Mouse (Mus musculus): ENCODE measurements around the gene Mtmr3. TPM values are rescaled to one million over a fixed set of nuclear protein-coding genes. Genes with fewer than 3 reads are reported as not detected.

The Mtmr3 gene
- total and polyA plus RNA-seq, 2 experiments from 2014 or later = 25.8 to 82.6 TPM

GRCm38 (mm10) chr11:4634395-4634794, 39.7 kb upstream of the Mtmr3 start:
- Histone ChIP-seq H3K9me3 (ENCODE audit: low read length) (no peaks in the 10 kb centered on the region), H3K9ac (replicated peaks; ENCODE audit: low read length) (no peak overlapping the region), H3K27me3 (ENCODE audit: insufficient read depth, low read length) (no peaks in the 10 kb centered on the region), H3K4me2 (ENCODE audit: low read depth, low read length) (no peak overlapping the region), H3K36me3 (ENCODE audit: insufficient read depth, low read length) (no peaks in the 10 kb centered on the region), H3K4me3 (ENCODE audit: low read length) (no peak overlapping the region), H3K4me1 (ENCODE audit: insufficient read depth, low read length) (no peaks in the 10 kb centered on the region), H3K27ac (no peak overlapping the region)
- no peak for DNase-seq (ENCODE audit: low spot score)
- TF ChIP-seq CTCF (IDR thresholded peaks at IDR 0.05; ENCODE audit: low read depth) = no peak
- ATAC-seq = no peak
- WGBS = 74% methylated on average over 5 of the region's 5 CpGs

- no peak for ATAC-seq
Observed at GRCm38 (mm10) chr11:4633420-4633819, 38.8 kb upstream of the Mtmr3 start.

GRCm38 (mm10) chr11:4629861-4630280, 35.2 kb upstream of the Mtmr3 start:
- TF ChIP-seq CTCF (IDR thresholded peaks at IDR 0.05; ENCODE audit: low read depth) = no peak
- Histone ChIP-seq H3K36me3 (ENCODE audit: insufficient read depth, low read length) (no peaks in the 10 kb centered on the region), H3K9ac (replicated peaks; ENCODE audit: low read length) (no peak overlapping the region), H3K27ac (no peak overlapping the region; the same call in 1 of the 2 replicates), H3K4me3 (ENCODE audit: low read length) (no peak overlapping the region), H3K27me3 (ENCODE audit: insufficient read depth, low read length) (no peaks in the 10 kb centered on the region), H3K9me3 (ENCODE audit: low read length) (no peaks in the 10 kb centered on the region), H3K4me2 (ENCODE audit: low read depth, low read length) (no peak overlapping the region), H3K4me1 (ENCODE audit: insufficient read depth, low read length) (no peaks in the 10 kb centered on the region)
- WGBS = 35% methylated on average over 8 of the region's 8 CpGs
- no peak for ATAC-seq
- DNase-seq (ENCODE audit: low spot score) = no peak

More at GRCm38 (mm10) chr11:4633420-4633819, 38.8 kb upstream of the Mtmr3 start:
- H3K36me3 ChIP-seq (ENCODE audit: insufficient read depth, low read length) = no peaks in the 10 kb centered on the region
- WGBS = 36% methylated on average over 2 of the region's 2 CpGs
- no peaks in the 10 kb centered on the region for H3K4me1 ChIP-seq (ENCODE audit: insufficient read depth, low read length)
- no peak overlapping the region for H3K27ac ChIP-seq
- H3K4me2 ChIP-seq (ENCODE audit: low read depth, low read length) = no peak overlapping the region
- DNase-seq (ENCODE audit: low spot score) = no peak
- H3K9ac ChIP-seq (replicated peaks; ENCODE audit: low read length) = no peak overlapping the region
- TF ChIP-seq CTCF (IDR thresholded peaks at IDR 0.05; ENCODE audit: low read depth) = no peak
- H3K9me3 ChIP-seq (ENCODE audit: low read length) = no peaks in the 10 kb centered on the region
- no peaks in the 10 kb centered on the region for H3K27me3 ChIP-seq (ENCODE audit: insufficient read depth, low read length)
- H3K4me3 ChIP-seq (ENCODE audit: low read length) = no peak overlapping the region

- no peak for TF ChIP-seq CTCF (IDR thresholded peaks at IDR 0.05; ENCODE audit: low read depth)
- Histone ChIP-seq H3K4me2 (ENCODE audit: low read depth, low read length) (no peak overlapping the region), H3K9me3 (ENCODE audit: low read length) (no peaks in the 10 kb centered on the region), H3K4me3 (ENCODE audit: low read length) (no peak overlapping the region), H3K4me1 (ENCODE audit: insufficient read depth, low read length) (no peaks in the 10 kb centered on the region), H3K27ac (no peak overlapping the region), H3K27me3 (ENCODE audit: insufficient read depth, low read length) (no peaks in the 10 kb centered on the region), H3K36me3 (ENCODE audit: insufficient read depth, low read length) (no peaks in the 10 kb centered on the region), H3K9ac (replicated peaks; ENCODE audit: low read length) (no peak overlapping the region)
- WGBS = 58% methylated on average over 7 of the region's 7 CpGs
- no peak for ATAC-seq
- peak; percentile 17 for DNase-seq (ENCODE audit: low spot score)
Observed at GRCm38 (mm10) chr11:4627636-4628035, 33.0 kb upstream of the Mtmr3 start.

- Histone ChIP-seq H3K36me3 (ENCODE audit: insufficient read depth, low read length) (no peaks in the 10 kb centered on the region), H3K9ac (replicated peaks; ENCODE audit: low read length) (no peak overlapping the region), H3K9me3 (ENCODE audit: low read length) (no peaks in the 10 kb centered on the region), H3K4me3 (ENCODE audit: low read length) (no peak overlapping the region), H3K27ac (no peak overlapping the region), H3K4me2 (ENCODE audit: low read depth, low read length) (no peak overlapping the region), H3K27me3 (ENCODE audit: insufficient read depth, low read length) (no peaks in the 10 kb centered on the region), H3K4me1 (ENCODE audit: insufficient read depth, low read length) (no peaks in the 10 kb centered on the region)
- ATAC-seq = no peak
- 71% methylated on average over 7 of the region's 7 CpGs for WGBS
- no peak for TF ChIP-seq CTCF (IDR thresholded peaks at IDR 0.05; ENCODE audit: low read depth)
- peak; percentile 11 for DNase-seq (ENCODE audit: low spot score)
Observed at GRCm38 (mm10) chr11:4625931-4626330, 31.3 kb upstream of the Mtmr3 start.

GRCm38 (mm10) chr11:4622997-4623396, 28.3 kb upstream of the Mtmr3 start:
- TF ChIP-seq CTCF (IDR thresholded peaks at IDR 0.05; ENCODE audit: low read depth) = no peak
- no peaks in the 10 kb centered on the region for H3K9me3 ChIP-seq (ENCODE audit: low read length)
- no peaks in the 10 kb centered on the region for H3K36me3 ChIP-seq (ENCODE audit: insufficient read depth, low read length)
- H3K27ac ChIP-seq = no peak overlapping the region
- WGBS = 62% methylated on average over 5 of the region's 5 CpGs
- peak; percentile 11 for DNase-seq (ENCODE audit: low spot score)
- H3K9ac ChIP-seq (replicated peaks; ENCODE audit: low read length) = no peak overlapping the region
- H3K4me1 ChIP-seq (ENCODE audit: insufficient read depth, low read length) = no peaks in the 10 kb centered on the region
- no peaks in the 10 kb centered on the region for H3K27me3 ChIP-seq (ENCODE audit: insufficient read depth, low read length)
- ATAC-seq = no peak
- H3K4me3 ChIP-seq (ENCODE audit: low read length) = no peak overlapping the region
- H3K4me2 ChIP-seq (ENCODE audit: low read depth, low read length) = no peak overlapping the region

- DNase-seq (ENCODE audit: low spot score) (no peak), ATAC-seq (no peak)
- no peaks in the 10 kb centered on the region for H3K4me1 ChIP-seq (ENCODE audit: insufficient read depth, low read length)
- H3K36me3 ChIP-seq (ENCODE audit: insufficient read depth, low read length) = no peaks in the 10 kb centered on the region
- no peaks in the 10 kb centered on the region for H3K27me3 ChIP-seq (ENCODE audit: insufficient read depth, low read length)
- H3K27ac ChIP-seq = no peak overlapping the region
- H3K9me3 ChIP-seq (ENCODE audit: low read length) = no peaks in the 10 kb centered on the region
- WGBS = 68% methylated on average over 7 of the region's 7 CpGs
- no peak overlapping the region for H3K4me3 ChIP-seq (ENCODE audit: low read length)
- no peak overlapping the region for H3K4me2 ChIP-seq (ENCODE audit: low read depth, low read length)
- no peak overlapping the region for H3K9ac ChIP-seq (replicated peaks; ENCODE audit: low read length)
- TF ChIP-seq CTCF (IDR thresholded peaks at IDR 0.05; ENCODE audit: low read depth) = no peak
Observed at GRCm38 (mm10) chr11:4622442-4622986, 27.9 kb upstream of the Mtmr3 start.
